Mouse (Mus musculus): ENCODE measurements around the gene Pabpn1. TPM values are rescaled to one million over a fixed set of nuclear protein-coding genes. Genes with fewer than 3 reads are reported as not detected.
"Not testable (repeated sequence)": the region's sequence is repeated elsewhere in the genome, so short reads cannot be mapped to it uniquely, and the experiment has no call there.

Pabpn1 gene
- polyA plus RNA-seq, 1 experiment from 2014 or later = 158 TPM

DNA sequence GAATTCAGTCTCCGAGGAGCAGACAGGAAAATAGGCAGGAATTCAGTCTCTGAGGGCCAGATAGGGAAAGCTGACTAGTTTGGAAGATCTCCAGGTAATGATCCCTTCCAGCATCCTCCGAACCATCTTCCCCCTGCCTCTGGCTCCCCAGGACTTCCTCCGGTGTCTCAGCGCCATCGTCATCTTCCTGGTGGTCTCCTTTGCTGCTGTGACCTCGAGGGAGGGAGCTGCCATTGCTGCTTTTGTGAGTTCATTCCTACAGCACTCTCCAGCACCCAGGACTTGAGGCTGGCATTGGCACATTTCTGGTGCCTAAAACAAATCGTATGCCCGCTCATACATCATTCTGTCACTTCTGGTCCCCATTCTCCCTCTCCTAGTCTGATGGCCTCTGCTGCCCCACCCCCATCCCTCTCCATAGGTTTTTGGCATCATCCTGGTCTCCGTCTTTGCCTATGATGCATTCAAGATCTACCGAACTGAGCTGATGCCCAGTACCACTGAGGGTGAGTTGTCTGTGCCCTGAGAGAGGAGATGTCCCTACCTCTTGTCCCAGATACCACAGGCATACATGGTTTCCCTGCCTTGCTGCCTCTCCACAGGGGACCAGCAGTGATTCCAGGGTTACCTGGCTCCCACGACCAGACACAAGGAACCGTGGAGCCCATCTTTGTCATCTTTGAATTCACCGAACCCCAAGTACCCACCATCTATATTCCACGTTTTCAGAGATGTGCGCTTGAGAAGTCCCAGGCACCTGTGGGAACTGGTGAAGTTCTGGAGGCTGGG, 46.3 kb downstream of the Pabpn1 start:
- Histone ChIP-seq H3K9ac (replicated peaks) (no peak overlapping the region), H3K27me3 (replicated peaks) (no peaks in the 10 kb centered on the region), H3K4me1 (peaks cover 10% of the 10 kb centered on the region), H3K36me3 (no peaks in the 10 kb centered on the region), H3K9me3 (replicated peaks) (no peaks in the 10 kb centered on the region), H3K27ac (replicated peaks) (no peak overlapping the region), H3K4me3 (replicated peaks) (no peak overlapping the region), H3K4me2 (no peak overlapping the region)
- no peak for ATAC-seq (ENCODE audit: low FRiP score)
- WGBS = 81% methylated on average over 15 of the region's 15 CpGs

DNA sequence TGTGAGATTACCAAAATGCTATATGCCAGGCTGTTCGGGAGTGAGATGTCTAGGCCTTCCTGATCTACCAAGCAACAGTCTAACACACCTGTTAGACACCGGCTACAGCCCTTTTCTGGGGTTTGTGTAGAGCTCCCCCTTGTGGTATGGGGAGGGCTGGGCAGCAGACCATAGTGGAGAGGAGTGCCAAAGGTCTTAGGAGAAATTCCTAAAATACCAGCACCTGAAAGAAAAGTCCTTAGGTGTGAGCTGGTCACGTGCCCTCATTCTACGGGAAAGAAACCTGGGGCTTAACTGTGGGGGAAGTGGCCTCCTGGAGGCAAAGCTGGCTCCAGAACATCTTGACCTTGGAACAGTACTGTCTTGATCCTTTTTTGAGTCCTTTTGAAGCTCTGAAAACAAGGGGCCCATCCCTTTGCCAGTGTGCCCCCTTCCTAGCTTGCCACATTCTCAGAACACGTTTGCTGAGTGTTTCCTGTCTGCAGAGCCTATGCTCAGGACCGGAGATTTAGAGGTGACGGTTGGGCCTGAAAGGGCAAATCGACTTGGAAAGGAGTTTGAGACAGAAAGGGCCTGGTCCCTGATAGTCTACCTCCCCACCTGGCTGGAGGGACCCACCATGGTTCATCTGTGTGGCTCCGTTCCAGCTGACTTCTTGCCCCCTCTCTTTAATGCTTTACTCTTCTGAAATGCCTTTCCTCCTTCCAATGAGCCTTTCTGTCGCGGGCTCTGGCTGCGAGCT, 47.3 kb downstream of the Pabpn1 start:
- no peak overlapping the region for H3K9ac ChIP-seq (replicated peaks)
- ATAC-seq (ENCODE audit: low FRiP score) = no peak
- H3K4me3 ChIP-seq (replicated peaks) = no peak overlapping the region
- no peak overlapping the region for H3K4me2 ChIP-seq
- no peak overlapping the region for H3K27ac ChIP-seq (replicated peaks)
- H3K9me3 ChIP-seq (replicated peaks) = no peaks in the 10 kb centered on the region
- no peaks in the 10 kb centered on the region for H3K36me3 ChIP-seq
- H3K27me3 ChIP-seq (replicated peaks) = no peaks in the 10 kb centered on the region
- WGBS = 59% methylated on average over 12 of the region's 12 CpGs
- peaks cover 10% of the 10 kb centered on the region for H3K4me1 ChIP-seq

DNA sequence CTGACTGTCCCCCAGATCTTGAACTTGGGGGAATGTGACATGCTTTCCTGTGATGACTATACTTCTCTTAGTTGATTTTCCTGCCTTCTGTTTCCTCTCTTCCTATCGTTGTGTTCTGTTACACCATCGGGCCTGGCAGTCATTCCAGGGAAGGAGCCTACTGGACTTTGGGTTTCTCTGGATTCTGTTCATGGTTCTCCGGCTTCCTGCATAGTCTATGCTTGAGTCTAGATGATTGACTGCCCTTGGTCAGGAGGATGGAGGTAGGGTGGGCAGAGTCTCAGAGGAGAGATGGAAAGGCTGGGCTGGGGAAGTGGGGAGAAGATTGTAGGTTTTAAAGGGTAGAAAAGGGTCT, 47.9 kb downstream of the Pabpn1 start:
- Histone ChIP-seq H3K4me2 (no peak overlapping the region), H3K4me1 (peaks cover 10% of the 10 kb centered on the region), H3K27ac (replicated peaks) (no peak overlapping the region), H3K9me3 (replicated peaks) (no peaks in the 10 kb centered on the region), H3K27me3 (replicated peaks) (no peaks in the 10 kb centered on the region), H3K36me3 (no peaks in the 10 kb centered on the region), H3K4me3 (replicated peaks) (no peak overlapping the region), H3K9ac (replicated peaks) (no peak overlapping the region)
- ATAC-seq (ENCODE audit: low FRiP score) = no peak
- WGBS = 84% methylated on average over 3 of the region's 3 CpGs

DNA sequence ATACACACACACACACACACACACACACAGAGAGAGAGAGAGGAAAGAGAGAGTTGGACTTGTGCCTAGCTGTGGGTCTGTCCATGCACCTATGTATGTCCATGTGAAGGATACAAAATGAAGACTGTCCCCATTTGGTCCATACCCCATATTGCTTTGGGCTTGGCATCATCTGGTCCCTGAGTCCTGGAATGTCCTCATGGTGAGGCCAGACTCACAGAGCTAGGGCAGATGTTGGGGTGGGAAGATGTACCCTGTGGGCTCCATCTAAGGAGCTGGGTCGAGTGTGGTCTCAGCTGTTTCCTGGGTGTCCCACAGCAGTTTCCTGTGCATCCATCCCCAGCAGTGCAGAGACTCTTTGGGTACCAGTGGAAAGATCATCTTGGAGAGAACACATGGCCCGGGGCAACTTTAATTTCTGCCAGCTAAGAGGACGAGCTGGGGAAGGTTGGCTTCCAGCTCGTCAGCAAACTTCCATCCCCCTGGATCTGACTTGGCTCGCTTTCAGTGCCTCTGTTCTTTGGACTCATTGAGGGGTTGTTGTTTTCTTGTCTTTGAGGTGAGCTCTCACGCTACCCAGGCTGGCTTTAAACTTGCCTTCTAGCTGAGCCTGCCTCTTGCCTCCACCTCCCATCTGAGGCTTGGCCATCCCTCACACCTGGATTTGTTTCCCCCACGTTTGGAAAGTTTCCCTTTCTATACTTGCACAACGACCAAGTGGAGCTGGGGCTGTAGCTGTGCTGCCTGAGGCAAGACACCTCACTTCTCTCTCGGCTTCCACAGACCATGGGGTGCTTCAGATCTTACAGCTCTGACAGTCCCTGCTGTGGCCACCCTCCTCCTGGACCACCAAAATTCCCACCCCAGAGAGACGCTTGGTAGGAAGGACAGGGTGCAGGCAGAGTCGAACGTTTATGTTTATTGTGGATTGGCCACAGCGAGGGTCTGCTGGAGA, 49.0 kb downstream of the Pabpn1 start:
- H3K4me3 ChIP-seq (replicated peaks) = no peak overlapping the region
- no peak for ATAC-seq (ENCODE audit: low FRiP score)
- H3K4me2 ChIP-seq = no peak overlapping the region
- H3K27ac ChIP-seq (replicated peaks) = no peak overlapping the region
- H3K9me3 ChIP-seq (replicated peaks) = no peaks in the 10 kb centered on the region
- H3K36me3 ChIP-seq = no peaks in the 10 kb centered on the region
- no peaks in the 10 kb centered on the region for H3K27me3 ChIP-seq (replicated peaks)
- H3K4me1 ChIP-seq = peaks cover 6% of the 10 kb centered on the region
- no peak overlapping the region for H3K9ac ChIP-seq (replicated peaks)
- 65% methylated on average over 13 of the region's 13 CpGs for WGBS

DNA sequence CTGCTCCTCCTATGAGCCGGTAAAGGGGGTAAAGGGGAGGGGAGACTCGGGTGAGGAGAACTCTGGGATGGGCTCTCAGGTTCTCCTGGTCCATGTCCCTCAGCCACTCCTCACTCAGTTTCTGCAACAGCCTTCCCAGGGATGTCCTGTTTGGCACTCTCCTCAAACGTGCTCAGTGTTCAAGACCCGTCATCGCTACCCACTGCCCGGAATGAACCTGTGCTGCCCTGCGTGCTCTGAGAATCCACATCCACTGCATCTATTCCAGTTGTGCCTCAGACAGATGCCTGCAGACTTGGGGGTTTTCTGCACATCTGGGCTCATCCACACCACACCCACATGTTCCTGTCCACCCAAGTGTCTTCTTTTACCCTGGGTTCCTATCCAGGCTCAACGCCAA, 50.2 kb downstream of the Pabpn1 start:
- Histone ChIP-seq H3K4me2 (no peak overlapping the region), H3K9me3 (replicated peaks) (no peaks in the 10 kb centered on the region), H3K27ac (replicated peaks) (no peak overlapping the region), H3K27me3 (replicated peaks) (no peaks in the 10 kb centered on the region), H3K4me3 (replicated peaks) (no peak overlapping the region), H3K4me1 (no peaks in the 10 kb centered on the region), H3K9ac (replicated peaks) (no peak overlapping the region), H3K36me3 (no peaks in the 10 kb centered on the region)
- no peak for ATAC-seq (ENCODE audit: low FRiP score)
- WGBS = 91% methylated on average over 8 of the region's 8 CpGs

DNA sequence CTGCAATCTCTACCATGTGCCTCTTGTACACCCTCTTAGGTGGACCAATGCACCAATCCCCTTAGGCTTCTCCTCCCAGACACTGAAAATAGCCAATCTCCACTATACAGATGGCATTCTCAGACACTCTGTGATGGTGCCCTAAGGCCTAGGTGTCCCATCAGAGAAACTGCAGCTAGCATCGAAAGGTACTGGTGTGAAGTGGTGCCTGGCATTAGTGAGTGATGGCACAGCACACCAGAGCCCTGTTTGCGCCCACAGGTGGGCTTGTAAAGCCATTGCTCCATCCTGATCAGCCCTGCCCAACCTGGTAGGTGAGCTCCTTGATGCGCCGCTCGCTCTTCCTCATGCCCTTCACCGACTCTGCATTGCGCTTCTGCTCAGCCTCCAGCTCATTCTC, 51.7 kb downstream of the Pabpn1 start:
- no peak overlapping the region for H3K9ac ChIP-seq (replicated peaks)
- no peak overlapping the region for H3K4me2 ChIP-seq
- no peaks in the 10 kb centered on the region for H3K27me3 ChIP-seq (replicated peaks)
- H3K27ac ChIP-seq (replicated peaks) = no peak overlapping the region
- no peak overlapping the region for H3K4me3 ChIP-seq (replicated peaks)
- no peak for ATAC-seq (ENCODE audit: low FRiP score)
- 96% methylated on average over 7 of the region's 7 CpGs for WGBS
- no peaks in the 10 kb centered on the region for H3K36me3 ChIP-seq
- H3K9me3 ChIP-seq (replicated peaks) = no peaks in the 10 kb centered on the region
- H3K4me1 ChIP-seq = no peaks in the 10 kb centered on the region

DNA sequence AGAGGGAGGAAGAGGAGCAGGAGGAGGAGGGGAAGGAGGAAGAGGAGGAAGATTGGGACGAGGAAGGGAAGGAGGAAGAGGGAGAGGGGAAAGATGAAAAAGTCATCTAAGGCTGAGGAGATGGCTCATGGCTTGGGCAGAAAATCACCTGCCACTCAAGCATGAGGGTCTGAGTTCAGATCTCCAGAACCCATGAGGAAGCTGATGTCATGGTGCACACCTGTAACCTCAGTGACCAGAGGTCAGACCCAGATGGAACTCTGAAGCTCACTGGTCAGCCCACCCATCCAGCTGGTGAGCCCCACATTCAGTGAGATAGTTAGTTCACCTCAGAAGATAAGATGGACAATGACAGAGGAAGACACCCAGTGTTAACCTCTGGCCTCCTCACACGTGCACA, 52.6 kb downstream of the Pabpn1 start:
- Histone ChIP-seq H3K9me3 (replicated peaks) (no peaks in the 10 kb centered on the region), H3K9ac (replicated peaks) (no peak overlapping the region), H3K27ac (replicated peaks) (no peak overlapping the region), H3K4me2 (no peak overlapping the region), H3K4me1 (no peaks in the 10 kb centered on the region), H3K4me3 (replicated peaks) (no peak overlapping the region), H3K36me3 (no peaks in the 10 kb centered on the region), H3K27me3 (replicated peaks) (no peaks in the 10 kb centered on the region)
- 80% methylated on average over 2 of the region's 2 CpGs for WGBS
- no peak for ATAC-seq (ENCODE audit: low FRiP score)

DNA sequence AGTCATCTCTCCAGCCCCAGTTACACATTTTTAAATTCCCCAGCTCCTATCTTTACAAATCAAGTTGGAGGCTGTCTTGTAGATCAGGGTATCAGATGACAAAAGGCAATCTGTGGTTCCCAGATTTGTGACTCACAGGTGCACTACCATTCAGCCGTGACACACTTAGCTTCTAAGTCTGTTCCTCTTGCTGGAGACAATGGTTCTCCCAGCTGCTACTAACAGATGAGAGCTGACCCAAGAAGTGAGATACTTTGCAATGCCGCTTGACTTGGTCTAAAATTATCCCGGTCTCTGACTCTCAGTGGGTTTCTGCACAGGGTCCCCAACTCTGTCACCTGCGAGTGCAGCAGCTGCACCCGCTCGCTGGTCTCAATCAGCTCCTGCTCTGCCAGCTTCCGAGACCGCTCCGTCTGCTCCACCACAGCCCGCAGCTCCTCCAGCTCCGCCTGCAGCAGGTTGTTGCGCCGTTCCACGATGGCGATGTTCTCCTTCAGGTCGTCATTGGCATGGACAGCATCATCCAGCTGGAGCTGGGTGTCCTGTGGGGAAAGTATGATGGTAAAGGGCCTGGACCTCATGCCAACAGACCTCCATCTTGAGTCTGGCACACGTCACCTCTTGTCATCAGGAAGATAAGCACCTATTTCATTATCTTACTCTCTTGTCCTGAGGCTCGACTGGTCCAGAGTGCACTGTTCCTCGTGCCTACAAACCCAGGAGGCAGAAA, 53.8 kb downstream of the Pabpn1 start:
- Histone ChIP-seq H3K4me2 (no peak overlapping the region), H3K36me3 (no peaks in the 10 kb centered on the region), H3K4me1 (no peaks in the 10 kb centered on the region), H3K9me3 (replicated peaks) (no peaks in the 10 kb centered on the region), H3K4me3 (replicated peaks) (no peak overlapping the region), H3K27me3 (replicated peaks) (no peaks in the 10 kb centered on the region), H3K27ac (replicated peaks) (no peak overlapping the region), H3K9ac (replicated peaks) (no peak overlapping the region)
- whole genome bisulfite sequencing = 83% methylated on average over 19 of the region's 19 CpGs
- ATAC-seq (ENCODE audit: low FRiP score) = no peak

DNA sequence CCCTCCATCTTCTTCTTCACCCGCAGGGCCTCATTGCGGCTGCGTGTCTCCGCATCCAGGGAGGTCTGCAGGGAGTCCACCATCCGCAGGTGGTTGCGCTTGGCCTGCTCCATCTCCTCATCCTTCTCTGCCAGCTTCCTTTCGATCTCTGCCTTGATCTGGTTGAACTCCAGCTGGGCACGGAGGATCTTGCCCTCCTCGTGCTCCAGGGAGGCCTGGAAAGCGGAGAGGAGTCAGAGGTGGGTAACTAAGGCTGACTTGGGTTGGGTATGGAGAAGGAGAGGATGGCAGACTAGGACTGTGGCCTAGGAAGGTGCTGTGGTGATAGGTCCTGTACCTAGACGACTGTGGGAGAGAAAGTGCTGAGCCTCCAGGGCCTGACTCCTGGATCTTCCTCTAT, 54.7 kb downstream of the Pabpn1 start:
- H3K4me1 ChIP-seq = not testable (repeated sequence)
- 91% methylated on average over 11 of the region's 11 CpGs for WGBS

More for the DNA sequence above, 54.7 kb downstream of the Pabpn1 start:
- not testable (repeated sequence) for H3K4me2 ChIP-seq; H3K4me3 ChIP-seq (replicated peaks); H3K36me3 ChIP-seq; H3K9ac ChIP-seq (replicated peaks); ATAC-seq (ENCODE audit: low FRiP score); H3K27ac ChIP-seq (replicated peaks); H3K27me3 ChIP-seq (replicated peaks); H3K9me3 ChIP-seq (replicated peaks)

Measured in neural tube, embryonic 15.5 days (tissue).